Mouse (Mus musculus) limb, embryonic 14.5 days (tissue): ENCODE results near the gene Ptf1a. TPM values are rescaled to one million over a fixed set of nuclear protein-coding genes. Genes with fewer than 3 reads are reported as not detected.

Experiments used
- ATAC-seq: fragments of 200-750 bp; cut with Nextera tagmentation; 2 replicates; pipeline ENCODE4 v1.8.0; 2017; ENCODE audit warnings: low read depth, moderate number of reproducible peaks, moderate TSS enrichment; ENCODE audit not compliant: low FRiP score
- DNase-seq: peaks from one replicate; pipeline ENCODE4 v3.0.0-alpha.2; 2015; ENCODE audit warnings: low spot score
- H3K27ac ChIP-seq: fragments of 300-500 bp; sonication (generic); replicated peaks from 2 replicates; pipeline ENCODE4 v1.5.1; 2014; ENCODE audit warnings: low read depth, mild to moderate bottlenecking, low read length, moderate library complexity, mixed read lengths
- H3K27me3 ChIP-seq: fragments of 300-500 bp; sonication (generic); 2 replicates; pipeline ENCODE4 v1.6.1; 2014; ENCODE audit warnings: low read length, mixed read lengths; ENCODE audit not compliant: control insufficient read depth, insufficient read depth
- H3K36me3 ChIP-seq: fragments of 300-500 bp; sonication (generic); 2 replicates; pipeline ENCODE4 v1.6.1; 2014; ENCODE audit warnings: mild to moderate bottlenecking, low read length, moderate library complexity, mixed read lengths; ENCODE audit not compliant: control insufficient read depth, insufficient read depth
- H3K4me1 ChIP-seq: fragments of 300-500 bp; sonication (generic); 2 replicates; pipeline ENCODE4 v1.6.1; 2014; ENCODE audit warnings: antibody characterized with exemption, low read length, mixed read lengths; ENCODE audit not compliant: control insufficient read depth, insufficient read depth
- H3K4me2 ChIP-seq: fragments of 300-500 bp; sonication (generic); replicated peaks from 2 replicates; pipeline ENCODE4 v1.6.1; 2014; ENCODE audit warnings: low read depth, mild to moderate bottlenecking, low read length, moderate library complexity; ENCODE audit not compliant: severe bottlenecking
- H3K4me3 ChIP-seq: fragments of 300-500 bp; sonication (generic); replicated peaks from 2 replicates; pipeline ENCODE4 v1.5.1; 2014; ENCODE audit warnings: low read length
- H3K9ac ChIP-seq: fragments of 300-500 bp; sonication (generic); 2 replicates; pipeline ENCODE4 v1.6.1; 2014; ENCODE audit warnings: mild to moderate bottlenecking, low read depth, low read length, moderate library complexity; ENCODE audit not compliant: severe bottlenecking
- H3K9me3 ChIP-seq: fragments of 300-500 bp; sonication (generic); 2 replicates; pipeline ENCODE4 v1.6.1; 2016; ENCODE audit warnings: low read length; ENCODE audit not compliant: control insufficient read depth
- POLR2A ChIP-seq: fragments of 200-500 bp; IDR thresholded peaks from 2 replicates; pipeline ENCODE4 v1.8.0; 2012; ENCODE audit warnings: inconsistent platforms, mild to moderate bottlenecking, moderate library complexity, borderline replicate concordance; ENCODE audit not compliant: insufficient read depth, insufficient read length; ENCODE audit errors: extremely low read depth
- WGBS: fragments of 180-500 bp; shearing (Covaris S2); extraction: QIAGEN DNeasy Blood & Tissue Kit; methylation state at CpG from one replicate; pipeline ENCODE4 v1.1.7; 2014; 5-methylcytosine and 5-hydroxymethylcytosine counted together
- polyA plus RNA-seq, 2 experiments: library from polyadenylated mRNA; depleted of rRNA in 1 of 2; stranded (reverse) in 1 of 2; unstranded in 1 of 2; fragments of >200 nt; fragmentation: Nextera tagmentation in 1 of 2; extraction: Ambion mirVana in 1 of 2; gene quantifications; 2 replicates each; pipeline versions ENCODE4 v1.2.1 to v1.2.3; 2012 to 2014

Ptf1a gene
- polyA plus RNA-seq, 2 experiments: 0.04 TPM; not detected in 1

DNA sequence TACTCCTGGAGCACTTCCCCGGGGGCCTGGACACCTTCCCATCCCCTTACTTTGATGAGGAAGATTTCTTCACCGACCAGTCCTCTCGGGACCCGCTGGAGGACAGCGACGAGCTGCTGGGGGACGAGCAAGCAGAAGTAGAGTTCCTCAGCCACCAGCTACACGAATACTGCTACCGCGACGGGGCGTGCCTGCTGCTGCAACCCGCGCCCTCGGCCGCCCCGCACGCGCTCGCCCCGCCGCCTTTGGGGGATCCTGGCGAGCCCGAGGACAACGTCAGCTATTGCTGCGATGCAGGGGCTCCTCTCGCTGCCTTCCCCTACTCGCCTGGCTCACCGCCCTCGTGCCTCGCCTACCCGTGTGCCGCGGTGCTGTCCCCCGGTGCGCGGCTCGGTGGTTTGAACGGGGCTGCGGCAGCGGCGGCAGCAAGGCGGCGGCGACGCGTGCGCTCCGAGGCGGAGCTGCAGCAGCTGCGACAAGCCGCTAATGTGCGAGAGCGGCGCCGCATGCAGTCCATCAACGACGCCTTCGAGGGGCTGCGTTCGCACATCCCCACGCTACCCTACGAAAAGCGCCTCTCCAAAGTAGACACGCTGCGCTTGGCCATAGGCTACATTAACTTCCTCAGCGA lies 523 bp downstream of the Ptf1a start:
- Histone ChIP-seq H3K4me2 (peak overlapping the region; percentile 51), H3K36me3 (no peaks in the 10 kb centered on the region), H3K27ac (no peak overlapping the region), H3K27me3 (peaks cover 95% of the 10 kb centered on the region), H3K9me3 (no peaks in the 10 kb centered on the region), H3K4me3 (peak overlapping the region; percentile 31), H3K9ac (no peak overlapping the region), H3K4me1 (0 out of 2 replicates have a peak, but pooled peaks cover 3% of the 10 kb centered on the region)
- no peak for TF ChIP-seq POLR2A
- DNase-seq (no peak), ATAC-seq (no peak)
- WGBS: under 1% methylated on average over 64 of the region's 67 CpGs

DNA sequence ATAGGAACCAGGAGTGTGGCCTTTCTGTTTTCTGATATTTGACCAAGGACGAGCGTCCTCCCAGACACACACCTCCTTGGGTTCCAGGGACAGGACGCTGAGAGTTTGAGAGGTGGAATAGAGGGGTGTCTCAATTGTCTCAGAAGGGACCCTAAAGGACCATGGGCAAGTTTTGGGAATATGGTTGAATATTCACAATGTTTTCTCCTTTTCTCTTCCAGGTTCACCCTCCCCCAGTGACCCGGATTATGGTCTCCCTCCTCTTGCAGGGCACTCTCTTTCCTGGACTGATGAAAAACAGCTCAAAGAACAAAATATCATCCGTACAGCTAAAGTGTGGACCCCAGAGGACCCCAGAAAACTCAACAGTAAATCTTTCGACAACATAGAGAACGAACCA lies 1.3 kb downstream of the Ptf1a start:
- no peaks in the 10 kb centered on the region for H3K36me3 ChIP-seq
- H3K9me3 ChIP-seq: no peaks in the 10 kb centered on the region
- TF ChIP-seq POLR2A: no peak
- 3% methylated on average over 7 of the region's 7 CpGs for WGBS
- 0 out of 2 replicates have a peak, but pooled peaks cover 3% of the 10 kb centered on the region for H3K4me1 ChIP-seq
- no peak overlapping the region for H3K9ac ChIP-seq
- no peak overlapping the region for H3K4me2 ChIP-seq
- peaks cover 95% of the 10 kb centered on the region for H3K27me3 ChIP-seq
- no peak overlapping the region for H3K4me3 ChIP-seq
- no peak for ATAC-seq
- DNase-seq: no peak
- H3K27ac ChIP-seq: no peak overlapping the region

DNA sequence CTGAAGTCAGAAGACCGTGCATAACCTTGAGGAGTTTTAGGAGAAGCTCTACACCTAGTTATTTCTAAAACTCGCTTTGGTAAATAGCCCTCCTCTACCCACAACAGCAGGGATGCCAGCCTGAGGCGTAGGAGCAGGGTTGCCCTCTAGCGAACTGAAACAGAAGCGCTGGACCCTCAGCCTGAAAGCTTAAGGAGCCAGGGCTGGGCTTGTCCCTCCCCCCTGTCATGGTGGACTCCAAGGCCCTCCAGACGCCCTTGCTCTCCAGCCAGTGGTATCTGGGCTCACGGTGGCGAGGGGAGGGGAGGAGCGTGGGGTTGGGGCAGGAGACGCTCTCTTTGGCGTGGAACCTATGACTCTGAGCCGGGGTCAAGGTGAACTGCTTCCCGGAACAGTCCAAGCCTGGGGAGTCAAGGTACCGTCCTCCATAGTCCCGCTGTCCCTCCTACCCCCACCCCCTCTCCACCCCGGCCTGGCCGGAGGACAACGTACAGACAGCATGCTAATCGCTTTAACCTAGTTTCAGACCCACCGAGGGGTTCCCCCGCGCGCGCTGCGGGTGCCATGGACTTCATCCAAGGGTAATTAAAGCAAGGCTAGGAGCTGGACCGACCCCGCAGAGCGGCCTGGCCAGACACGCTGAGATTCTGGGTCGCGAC lies 2.7 kb downstream of the Ptf1a start:
- H3K9ac ChIP-seq: no peak overlapping the region
- no peaks in the 10 kb centered on the region for H3K9me3 ChIP-seq
- H3K27ac ChIP-seq: no peak overlapping the region
- no peak for TF ChIP-seq POLR2A
- no peaks in the 10 kb centered on the region for H3K36me3 ChIP-seq
- WGBS: 1% methylated on average over 30 of the region's 31 CpGs
- H3K4me1 ChIP-seq: 0 out of 2 replicates have a peak, but pooled peaks cover 3% of the 10 kb centered on the region
- ATAC-seq (no peak), DNase-seq (no peak)
- 0 out of 2 replicates have a peak overlapping the region, but pooled peaks have one; percentile 10 for H3K4me2 ChIP-seq
- peaks cover 96% of the 10 kb centered on the region for H3K27me3 ChIP-seq
- peak overlapping the region; percentile 11; the same call in 1 of the 2 replicates for H3K4me3 ChIP-seq

DNA sequence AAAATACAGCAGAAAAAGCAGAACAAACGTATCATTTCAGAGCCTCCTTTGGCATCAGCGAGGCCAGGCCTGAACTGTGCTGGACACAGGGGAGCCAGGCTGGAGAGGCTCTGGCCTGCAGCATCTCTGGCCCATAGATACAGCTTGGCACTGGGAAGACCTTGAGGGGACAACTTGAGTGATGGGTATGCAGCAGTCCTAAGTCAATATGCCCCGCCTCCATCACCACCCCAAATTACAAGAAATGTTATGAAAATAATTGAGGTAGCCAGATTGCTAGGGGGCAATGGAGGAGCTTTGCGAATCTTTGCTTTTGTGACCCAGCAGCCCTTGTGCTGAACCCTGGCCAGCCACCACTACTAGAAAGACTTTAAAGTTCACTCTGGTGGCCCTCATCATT lies 3.8 kb downstream of the Ptf1a start:
- peaks cover 98% of the 10 kb centered on the region for H3K27me3 ChIP-seq
- WGBS: 20% methylated on average over 4 of the region's 4 CpGs

GRCm38 (mm10) chr2:19452531-19453055 lies 7.1 kb downstream of the Ptf1a start:
- Histone ChIP-seq H3K36me3 (no peaks in the 10 kb centered on the region), H3K27ac (no peak overlapping the region), H3K27me3 (peaks cover 84% of the 10 kb centered on the region), H3K4me3 (peak overlapping the region; percentile 7), H3K4me2 (peak overlapping the region; percentile 23; the same call in 1 of the 2 replicates), H3K9ac (no peak overlapping the region), H3K9me3 (no peaks in the 10 kb centered on the region), H3K4me1 (peaks cover 13% of the 10 kb centered on the region)
- ATAC-seq: no peak
- no peak for DNase-seq
- no peak for TF ChIP-seq POLR2A
- under 1% methylated on average over 19 of the region's 19 CpGs for WGBS

More for the DNA sequence above, 3.8 kb downstream of the Ptf1a start:
- TF ChIP-seq POLR2A: no peak
- Histone ChIP-seq H3K4me1 (peaks cover 4% of the 10 kb centered on the region), H3K4me3 (no peak overlapping the region), H3K9me3 (no peaks in the 10 kb centered on the region), H3K9ac (no peak overlapping the region), H3K36me3 (no peaks in the 10 kb centered on the region), H3K4me2 (no peak overlapping the region), H3K27ac (no peak overlapping the region)
- DNase-seq (no peak), ATAC-seq (no peak)
